Mouse (Mus musculus) limb, embryonic 15.5 days (tissue): ENCODE data around the gene Gm20388. TPM values are rescaled to one million over a fixed set of nuclear protein-coding genes. Genes with fewer than 3 reads are reported as not detected.
A peak's percentile ranks its signal among the peaks of the same experiment; 100 is the strongest.

Source experiments
- ATAC-seq: fragments of 200-750 bp; cut with Nextera tagmentation; 2 replicates; pipeline ENCODE4 v1.8.0; 2017; ENCODE audit warnings: low read depth, moderate TSS enrichment; ENCODE audit not compliant: insufficient number of reproducible peaks, low FRiP score, low TSS enrichment
- H3K27ac ChIP-seq: fragments of 300-500 bp; sonication (generic); 2 replicates; pipeline ENCODE4 v1.5.1; 2015; ENCODE audit warnings: moderate library complexity, mild to moderate bottlenecking, inconsistent platforms
- H3K27me3 ChIP-seq: fragments of 300-500 bp; sonication (generic); 2 replicates; pipeline ENCODE4 v1.6.1; 2015; ENCODE audit warnings: inconsistent platforms
- H3K36me3 ChIP-seq: fragments of 300-500 bp; sonication (generic); 2 replicates; pipeline ENCODE4 v1.6.1; 2015; ENCODE audit warnings: inconsistent platforms
- H3K4me1 ChIP-seq: fragments of 300-500 bp; sonication (generic); 2 replicates; pipeline ENCODE4 v1.6.1; 2015; ENCODE audit warnings: inconsistent platforms
- H3K4me2 ChIP-seq: fragments of 300-500 bp; sonication (generic); 2 replicates; pipeline ENCODE4 v1.6.1; 2015; ENCODE audit warnings: mild to moderate bottlenecking, inconsistent platforms
- H3K4me3 ChIP-seq: fragments of 300-500 bp; sonication (generic); 2 replicates; pipeline ENCODE4 v1.5.1; 2015; ENCODE audit warnings: mild to moderate bottlenecking, inconsistent platforms
- H3K9ac ChIP-seq: fragments of 300-500 bp; sonication (generic); 2 replicates; pipeline ENCODE4 v1.6.1; 2015; ENCODE audit warnings: inconsistent platforms
- H3K9me3 ChIP-seq: fragments of 300-500 bp; sonication (generic); 2 replicates; pipeline ENCODE4 v1.6.1; 2016; ENCODE audit warnings: inconsistent platforms
- WGBS: fragments of 180-500 bp; shearing (Covaris S2); methylation state at CpG from one replicate; pipeline ENCODE4 v1.1.7; 2015; 5-methylcytosine and 5-hydroxymethylcytosine counted together
- polyA plus RNA-seq: library from polyadenylated mRNA; unstranded; fragments of >200 nt; fragmentation: Nextera tagmentation; extraction: Ambion mirVana; gene quantifications from 2 replicates; pipeline ENCODE4 v1.2.1, GENCODE M21; 2015

The Gm20388 gene
- polyA plus RNA-seq, 1 experiment from 2014 or later: 4.9 TPM

- Histone ChIP-seq H3K27ac (no peak overlapping the region), H3K4me2 (no peak overlapping the region), H3K4me1 (peaks cover 27% of the 10 kb centered on the region), H3K9me3 (no peaks in the 10 kb centered on the region), H3K4me3 (no peak overlapping the region), H3K27me3 (no peaks in the 10 kb centered on the region), H3K36me3 (peaks cover 25% of the 10 kb centered on the region), H3K9ac (no peak overlapping the region)
- 85% methylated on average over 10 of the region's 10 CpGs for WGBS
- no peak for ATAC-seq
Observed at GRCm38 (mm10) chr8:122430058-122430636, 2519.5 kb downstream of the Gm20388 start.

GRCm38 (mm10) chr8:122430646-122431045, 2520.0 kb downstream of the Gm20388 start:
- Histone ChIP-seq H3K4me2 (no peak overlapping the region), H3K27ac (no peak overlapping the region), H3K36me3 (peaks cover 25% of the 10 kb centered on the region), H3K4me3 (no peak overlapping the region), H3K4me1 (peaks cover 27% of the 10 kb centered on the region), H3K27me3 (no peaks in the 10 kb centered on the region), H3K9ac (no peak overlapping the region), H3K9me3 (no peaks in the 10 kb centered on the region)
- no peak for ATAC-seq
- 78% methylated on average over 3 of the region's 3 CpGs for WGBS

- H3K4me3 ChIP-seq: peak overlapping the region; percentile 62
- WGBS: 28% methylated on average over 18 of the region's 18 CpGs
- H3K27ac ChIP-seq: peak overlapping the region; percentile 75
- H3K4me2 ChIP-seq: peak overlapping the region; percentile 91
- H3K4me1 ChIP-seq: peaks cover 27% of the 10 kb centered on the region
- no peaks in the 10 kb centered on the region for H3K27me3 ChIP-seq
- H3K36me3 ChIP-seq: peaks cover 28% of the 10 kb centered on the region
- H3K9ac ChIP-seq: peak overlapping the region; percentile 60
- H3K9me3 ChIP-seq: no peaks in the 10 kb centered on the region
- no peak for ATAC-seq
Observed at GRCm38 (mm10) chr8:122431694-122432442, 2521.2 kb downstream of the Gm20388 start.

- Histone ChIP-seq H3K27me3 (no peaks in the 10 kb centered on the region), H3K4me2 (peak within 1 kb of the TSS; percentile 91), H3K27ac (peak within 1 kb of the TSS; percentile 75), H3K4me1 (peaks cover 27% of the 10 kb centered on the region), H3K9ac (peak within 1 kb of the TSS; percentile 60), H3K4me3 (peak within 1 kb of the TSS; percentile 62), H3K9me3 (no peaks in the 10 kb centered on the region), H3K36me3 (peaks cover 36% of the 10 kb centered on the region)
- ATAC-seq: peak; percentile 71
- WGBS: 5% methylated on average over 45 of the region's 45 CpGs
Observed at GRCm38 (mm10) chr8:122432443-122433268, 2522.0 kb downstream of the Gm20388 start, which contains the start of gene Cyba. Gene Cyba (minus strand): TSS chr8:122432930.

GRCm38 (mm10) chr8:122433269-122433905, 2522.7 kb downstream of the Gm20388 start:
- 0 out of 2 replicates have a peak, but pooled peaks have one; percentile 20 for ATAC-seq
- WGBS: 57% methylated on average over 11 of the region's 11 CpGs
- H3K36me3 ChIP-seq: peaks cover 44% of the 10 kb centered on the region
- H3K4me3 ChIP-seq: peak overlapping the region; percentile 62
- H3K27me3 ChIP-seq: no peaks in the 10 kb centered on the region
- H3K4me2 ChIP-seq: peak overlapping the region; percentile 91
- H3K9ac ChIP-seq: no peak overlapping the region
- no peaks in the 10 kb centered on the region for H3K9me3 ChIP-seq
- peak overlapping the region; percentile 75; the same call in 1 of the 2 replicates for H3K27ac ChIP-seq
- peaks cover 30% of the 10 kb centered on the region for H3K4me1 ChIP-seq

GRCm38 (mm10) chr8:122435375-122435774, 2524.7 kb downstream of the Gm20388 start:
- peaks cover 30% of the 10 kb centered on the region for H3K4me1 ChIP-seq
- 93% methylated on average over 6 of the region's 6 CpGs for WGBS
- H3K9ac ChIP-seq: no peak overlapping the region
- H3K4me3 ChIP-seq: no peak overlapping the region
- no peak overlapping the region for H3K4me2 ChIP-seq
- H3K36me3 ChIP-seq: peaks cover 57% of the 10 kb centered on the region
- no peak for ATAC-seq
- no peak overlapping the region for H3K27ac ChIP-seq
- H3K9me3 ChIP-seq: no peaks in the 10 kb centered on the region
- H3K27me3 ChIP-seq: no peaks in the 10 kb centered on the region

GRCm38 (mm10) chr8:122436146-122436545, 2525.5 kb downstream of the Gm20388 start:
- ATAC-seq: no peak
- Histone ChIP-seq H3K4me3 (no peak overlapping the region), H3K27ac (no peak overlapping the region), H3K4me1 (peaks cover 25% of the 10 kb centered on the region), H3K4me2 (no peak overlapping the region), H3K9me3 (no peaks in the 10 kb centered on the region), H3K36me3 (peaks cover 57% of the 10 kb centered on the region), H3K9ac (no peak overlapping the region), H3K27me3 (no peaks in the 10 kb centered on the region)
- WGBS: 93% methylated on average over 9 of the region's 9 CpGs

- no peak overlapping the region for H3K9ac ChIP-seq
- 86% methylated on average over 20 of the region's 20 CpGs for WGBS
- no peak for ATAC-seq
- H3K4me3 ChIP-seq: no peak overlapping the region
- H3K36me3 ChIP-seq: peaks cover 57% of the 10 kb centered on the region
- H3K4me1 ChIP-seq: peaks cover 20% of the 10 kb centered on the region
- no peak overlapping the region for H3K4me2 ChIP-seq
- no peak overlapping the region for H3K27ac ChIP-seq
- no peaks in the 10 kb centered on the region for H3K9me3 ChIP-seq
- no peaks in the 10 kb centered on the region for H3K27me3 ChIP-seq
Observed at GRCm38 (mm10) chr8:122436586-122437125, 2526.0 kb downstream of the Gm20388 start.

- no peak overlapping the region for H3K4me3 ChIP-seq
- H3K4me2 ChIP-seq: no peak overlapping the region
- peaks cover 57% of the 10 kb centered on the region for H3K36me3 ChIP-seq
- H3K27me3 ChIP-seq: no peaks in the 10 kb centered on the region
- peak overlapping the region; percentile 17; the same call in 1 of the 2 replicates for H3K27ac ChIP-seq
- no peaks in the 10 kb centered on the region for H3K9me3 ChIP-seq
- H3K4me1 ChIP-seq: peaks cover 19% of the 10 kb centered on the region
- no peak for ATAC-seq
- no peak overlapping the region for H3K9ac ChIP-seq
- WGBS: 86% methylated on average over 13 of the region's 13 CpGs
Observed at GRCm38 (mm10) chr8:122437708-122438331, 2527.2 kb downstream of the Gm20388 start.

- peaks cover 50% of the 10 kb centered on the region for H3K36me3 ChIP-seq
- H3K27ac ChIP-seq: no peak overlapping the region
- no peak overlapping the region for H3K4me3 ChIP-seq
- H3K27me3 ChIP-seq: no peaks in the 10 kb centered on the region
- 96% methylated on average over 16 of the region's 16 CpGs for WGBS
- no peak overlapping the region for H3K4me2 ChIP-seq
- H3K9me3 ChIP-seq: no peaks in the 10 kb centered on the region
- H3K9ac ChIP-seq: no peak overlapping the region
- no peak for ATAC-seq
- peaks cover 16% of the 10 kb centered on the region for H3K4me1 ChIP-seq
Observed at GRCm38 (mm10) chr8:122439336-122439735, 2528.7 kb downstream of the Gm20388 start.

GRCm38 (mm10) chr8:122441326-122441725, 2530.7 kb downstream of the Gm20388 start:
- 96% methylated on average over 1 of the region's 1 CpGs for WGBS
- H3K4me1 ChIP-seq: peaks cover 31% of the 10 kb centered on the region
- no peak overlapping the region for H3K4me3 ChIP-seq
- no peak overlapping the region for H3K9ac ChIP-seq
- H3K27me3 ChIP-seq: no peaks in the 10 kb centered on the region
- no peak overlapping the region for H3K4me2 ChIP-seq
- H3K36me3 ChIP-seq: peaks cover 34% of the 10 kb centered on the region
- no peak overlapping the region for H3K27ac ChIP-seq
- no peak for ATAC-seq
- H3K9me3 ChIP-seq: no peaks in the 10 kb centered on the region
